Mouse (Mus musculus) lung, adult 2 months (tissue): Measurements from ENCODE around the gene B3galt2. TPM values are rescaled to one million over a fixed set of nuclear protein-coding genes. Genes with fewer than 3 reads are reported as not detected.

Source experiments
- DNase-seq: peaks from one replicate; pipeline ENCODE4 v3.0.0; 2022
- H3K4me1 ChIP-seq: fragments of 200-500 bp; 2 replicates; pipeline ENCODE4 v1.6.1; 2011; ENCODE audit warnings: low read length; ENCODE audit not compliant: control insufficient read depth, insufficient read depth
- H3K4me3 ChIP-seq: fragments of 200-500 bp; replicated peaks from 2 replicates; pipeline ENCODE3; 2011; ENCODE audit warnings: low read depth, mild to moderate bottlenecking, control low read depth, low read length; ENCODE audit errors: extremely low read depth
- CTCF ChIP-seq: fragments of 200-500 bp; IDR thresholded peaks from 2 replicates; pipeline ENCODE4 v1.5.1; 2011; ENCODE audit warnings: mild to moderate bottlenecking, low read length, control low read depth; ENCODE audit not compliant: insufficient read depth
- POLR2A ChIP-seq: fragments of 200-500 bp; IDR thresholded peaks from 2 replicates; pipeline ENCODE4 v1.6.1; 2011; ENCODE audit warnings: low read depth, mild to moderate bottlenecking, control low read depth, low read length, borderline replicate concordance; ENCODE audit errors: extremely low read depth
- WGBS: fragments of 180-500 bp; shearing (Covaris S2); methylation state at CpG from one replicate; pipeline ENCODE4 v1.1.7; 2018; 5-methylcytosine and 5-hydroxymethylcytosine counted together
- polyA plus RNA-seq: library from polyadenylated mRNA; depleted of rRNA; stranded (reverse); fragments of >200 nt; gene quantifications from 2 replicates; pipeline ENCODE4 v1.2.3, GENCODE M21; 2012; rRNA removed

The B3galt2 gene
- polyA plus RNA-seq, result 0.19 and 0.20 TPM in 2 replicates

DNA sequence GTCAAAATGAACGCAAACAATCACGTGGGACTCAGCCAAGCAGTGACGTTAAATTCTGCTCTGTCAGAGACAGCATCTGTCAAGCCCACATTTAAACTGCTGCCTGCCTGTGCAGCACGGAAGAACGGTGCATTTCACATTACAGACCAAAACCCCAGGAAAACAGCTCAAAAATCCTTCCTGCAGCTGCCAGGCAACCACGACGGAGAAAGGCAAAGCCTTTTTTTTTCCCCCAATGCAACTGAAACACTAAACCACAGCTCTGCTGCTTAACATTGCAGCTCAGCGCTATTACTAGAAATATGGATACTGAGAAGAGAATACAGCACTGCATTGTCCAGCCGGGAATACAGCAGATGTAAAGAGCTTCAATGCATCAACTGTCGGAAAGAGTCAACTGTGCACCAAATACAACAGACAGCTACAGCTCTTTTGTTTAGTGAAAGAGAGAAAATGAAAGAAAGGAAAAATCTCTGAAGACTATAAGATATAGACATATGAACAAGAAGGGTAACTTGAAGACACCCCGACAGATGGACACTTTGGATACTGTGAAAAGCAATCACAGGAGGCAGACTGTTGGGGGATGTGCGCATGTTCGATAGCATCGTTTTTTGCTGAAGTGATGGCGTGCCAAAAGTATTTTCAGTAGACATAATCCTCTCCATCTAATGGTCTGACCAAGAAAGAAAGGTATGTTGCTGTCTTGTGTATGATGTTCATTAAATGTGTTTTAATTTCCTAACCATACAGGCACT lies at the start of gene B3galt2:
Gene B3galt2, plus strand, starts transcription at position 15 of the 758 bp plus-strand sequence.
- TF ChIP-seq POLR2A (no peak), CTCF (no peak)
- 52% methylated on average over 15 of the region's 15 CpGs for whole genome bisulfite sequencing
- H3K4me3 ChIP-seq, result no peak within 1 kb of the TSS
- no peak for DNase-seq
- peaks cover 2% of the 10 kb centered on the region; the same call in 1 of the 2 replicates for H3K4me1 ChIP-seq

- no peaks in the 10 kb centered on the region for H3K4me1 ChIP-seq
- TF ChIP-seq POLR2A (no peak), CTCF (no peak)
- DNase-seq, result no peak
- WGBS, result 70% methylated on average over 2 of the region's 2 CpGs
- no peak overlapping the region for H3K4me3 ChIP-seq
These were observed 43.6 kb upstream of the B3galt2 start for GRCm38 (mm10) chr1:143596864-143597263.

- 60% methylated on average over 2 of the region's 2 CpGs for WGBS
- TF ChIP-seq CTCF (no peak), POLR2A (no peak)
- no peaks in the 10 kb centered on the region for H3K4me1 ChIP-seq
- no peak for DNase-seq
- H3K4me3 ChIP-seq, result no peak overlapping the region
These were observed 31.6 kb upstream of the B3galt2 start for GRCm38 (mm10) chr1:143608911-143609310.

GRCm38 (mm10) chr1:143612901-143613300 lies 27.6 kb upstream of the B3galt2 start:
- DNase-seq, result no peak
- Histone ChIP-seq H3K4me3 (no peak overlapping the region), H3K4me1 (no peaks in the 10 kb centered on the region)
- TF ChIP-seq CTCF, result no peak
- TF ChIP-seq POLR2A, result no peak
- 96% methylated on average over 2 of the region's 2 CpGs for WGBS

DNA sequence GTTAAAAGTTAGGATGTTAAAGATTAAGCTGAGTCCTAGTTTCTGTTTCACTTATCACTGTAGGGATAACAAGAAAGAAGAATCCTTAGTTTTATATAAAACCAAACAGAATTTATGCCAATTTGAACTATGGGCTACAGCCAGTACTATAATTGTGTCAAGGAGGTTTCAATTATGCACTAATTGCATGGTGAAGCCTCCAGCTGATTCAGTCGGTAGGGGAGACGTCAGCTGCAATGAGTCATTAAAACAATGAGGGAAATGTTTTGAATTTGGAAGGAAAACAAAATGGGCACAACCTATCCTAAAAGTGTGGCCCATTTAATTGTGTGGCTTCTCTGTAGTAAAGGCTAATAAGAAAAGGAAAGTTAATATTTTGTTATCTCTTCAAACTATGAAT lies 20.7 kb upstream of the B3galt2 start:
- 33% methylated on average over 2 of the region's 2 CpGs for WGBS
- Histone ChIP-seq H3K4me3 (no peak overlapping the region), H3K4me1 (no peaks in the 10 kb centered on the region)
- no peak for DNase-seq
- no peak for TF ChIP-seq CTCF
- TF ChIP-seq POLR2A, result no peak

DNA sequence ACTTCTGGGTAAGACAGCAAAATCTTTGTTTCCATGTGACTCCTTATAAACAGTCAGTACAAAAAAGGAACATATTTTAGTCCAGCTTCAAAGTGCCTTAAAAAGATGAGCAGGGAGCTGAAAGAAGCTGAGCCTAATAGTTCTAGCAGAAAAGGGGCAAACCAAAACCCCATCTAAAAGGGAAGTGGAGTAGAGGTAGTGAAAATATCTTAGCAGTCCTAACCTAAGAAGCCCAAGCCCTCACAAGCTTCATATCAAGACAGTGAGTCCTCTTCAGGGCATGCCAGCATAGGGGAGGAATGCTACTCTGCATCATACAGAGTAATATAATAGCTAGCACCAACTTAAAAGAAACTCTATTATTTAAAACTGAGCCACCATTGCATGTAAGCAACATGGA lies 18.5 kb upstream of the B3galt2 start:
- DNase-seq, result no peak
- Histone ChIP-seq H3K4me3 (no peak overlapping the region), H3K4me1 (no peaks in the 10 kb centered on the region)
- no peak for TF ChIP-seq CTCF
- TF ChIP-seq POLR2A, result no peak

- H3K4me1 ChIP-seq, result no peaks in the 10 kb centered on the region
- TF ChIP-seq CTCF, result no peak
- no peak for TF ChIP-seq POLR2A
- no peak overlapping the region for H3K4me3 ChIP-seq
- DNase-seq, result no peak
- 98% methylated on average over 1 of the region's 1 CpGs for WGBS
These were observed 17.8 kb upstream of the B3galt2 start for GRCm38 (mm10) chr1:143622634-143623033.

DNA sequence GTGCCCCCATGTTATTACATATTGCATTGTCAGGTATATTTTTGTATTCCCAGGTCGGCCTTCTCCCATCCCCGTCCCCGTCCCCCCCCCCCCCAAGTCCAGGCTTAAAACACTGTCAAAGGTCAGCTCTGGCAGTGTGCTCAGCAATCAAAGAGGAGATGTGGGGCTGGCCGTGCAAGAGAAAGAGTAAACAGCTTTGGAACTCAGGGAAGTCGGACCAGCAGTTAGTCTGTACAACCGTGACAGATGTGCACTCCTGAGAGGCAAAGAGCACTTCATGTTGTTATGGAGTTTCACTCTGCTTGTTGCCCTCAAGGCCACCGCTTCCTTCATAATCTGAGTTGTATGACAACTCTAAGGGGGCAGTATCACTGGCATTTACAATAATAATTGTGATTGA lies 9.1 kb upstream of the B3galt2 start:
- TF ChIP-seq CTCF (no peak), POLR2A (no peak)
- 52% methylated on average over 7 of the region's 7 CpGs for WGBS
- Histone ChIP-seq H3K4me1 (peaks cover 4% of the 10 kb centered on the region; the same call in 1 of the 2 replicates), H3K4me3 (no peak overlapping the region)
- DNase-seq, result no peak

GRCm38 (mm10) chr1:143632361-143632760 lies 8.1 kb upstream of the B3galt2 start:
- Histone ChIP-seq H3K4me1 (peaks cover 4% of the 10 kb centered on the region; the same call in 1 of the 2 replicates), H3K4me3 (no peak overlapping the region)
- WGBS, result 63% methylated on average over 1 of the region's 1 CpGs
- TF ChIP-seq POLR2A (no peak), CTCF (no peak)
- no peak for DNase-seq

DNA sequence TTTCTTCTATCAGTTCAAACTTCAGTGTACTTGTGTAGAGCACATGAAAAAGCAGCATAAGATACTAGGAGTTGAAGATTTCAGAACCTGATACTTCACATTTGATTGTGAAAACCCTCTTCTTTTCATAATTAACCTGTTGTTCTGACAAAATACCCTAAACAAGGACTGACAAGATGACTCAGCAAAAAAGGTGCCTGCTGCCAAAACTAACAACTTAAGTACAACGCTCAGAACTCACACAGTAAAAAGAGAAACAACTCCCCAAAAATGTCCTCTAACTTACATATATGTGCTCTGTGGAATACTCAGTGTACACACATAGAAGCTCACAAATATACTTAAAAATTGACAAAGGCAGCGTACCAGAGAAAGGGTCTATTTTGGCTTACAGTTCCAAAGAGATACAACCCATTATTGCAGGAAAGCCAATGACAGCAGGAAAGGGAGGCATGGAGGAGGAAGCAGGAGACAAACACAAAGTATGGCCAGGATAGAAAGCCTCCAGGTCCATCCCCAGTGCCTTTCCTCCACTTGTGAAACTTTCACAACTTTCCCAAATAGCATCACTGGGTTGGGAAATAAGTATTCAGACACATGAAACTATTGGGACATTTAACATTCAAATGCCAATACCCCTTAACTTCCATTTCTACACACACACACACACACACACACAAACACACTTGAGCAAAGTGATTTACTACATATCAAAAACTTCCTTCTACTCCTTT lies 7.4 kb upstream of the B3galt2 start:
- TF ChIP-seq CTCF (no peak), POLR2A (no peak)
- 57% methylated on average over 2 of the region's 2 CpGs for WGBS
- no peak for DNase-seq
- Histone ChIP-seq H3K4me1 (peaks cover 4% of the 10 kb centered on the region; the same call in 1 of the 2 replicates), H3K4me3 (no peak overlapping the region)

DNA sequence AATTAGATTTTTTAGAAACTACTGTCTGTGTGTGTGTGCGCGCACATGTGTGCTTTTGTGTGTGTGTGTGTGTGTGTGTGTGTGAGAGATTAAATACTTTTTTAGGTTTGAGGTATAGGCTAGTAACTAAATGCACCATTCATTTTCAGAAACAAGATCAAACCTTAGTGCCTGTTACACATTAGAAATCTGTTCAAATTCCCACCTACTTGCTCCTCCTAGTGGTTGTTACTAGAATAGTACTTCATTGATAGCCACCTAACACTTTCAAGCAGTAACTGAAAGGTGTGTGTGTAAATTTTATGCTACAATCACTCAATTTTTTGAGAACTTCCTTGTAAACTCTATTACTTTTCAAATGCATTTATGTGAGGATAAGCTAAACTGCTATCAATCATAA lies 3.8 kb downstream of the B3galt2 start:
- no peak overlapping the region for H3K4me3 ChIP-seq
- no peak for DNase-seq

More for the DNA sequence above, 3.8 kb downstream of the B3galt2 start:
- TF ChIP-seq POLR2A (no peak), CTCF (no peak)
- H3K4me1 ChIP-seq, result peaks cover 2% of the 10 kb centered on the region; the same call in 1 of the 2 replicates
- WGBS, result 94% methylated on average over 2 of the region's 2 CpGs
